Mouse (Mus musculus) midbrain, embryonic 15.5 days (tissue): Measurements from ENCODE around the gene Slc25a5. TPM values are rescaled to one million over a fixed set of nuclear protein-coding genes. Genes with fewer than 3 reads are reported as not detected.

ENCODE experiments used
- ATAC-seq: fragments of 200-750 bp; cut with Nextera tagmentation; replicated peaks from 2 replicates; pipeline ENCODE4 v1.8.0; 2017; ENCODE audit warnings: moderate TSS enrichment
- H3K27ac ChIP-seq: fragments of 300-500 bp; sonication (generic); 2 replicates; pipeline ENCODE4 v1.5.1; 2015; ENCODE audit warnings: mild to moderate bottlenecking, inconsistent platforms
- H3K27me3 ChIP-seq: fragments of 300-500 bp; sonication (generic); replicated peaks from 2 replicates; pipeline ENCODE4 v1.6.1; 2015; ENCODE audit warnings: inconsistent platforms
- H3K36me3 ChIP-seq: fragments of 300-500 bp; sonication (generic); replicated peaks from 2 replicates; pipeline ENCODE4 v1.6.1; 2015; ENCODE audit warnings: inconsistent platforms
- H3K4me1 ChIP-seq: fragments of 300-500 bp; sonication (generic); 2 replicates; pipeline ENCODE4 v1.6.1; 2015; ENCODE audit warnings: inconsistent platforms
- H3K4me2 ChIP-seq: fragments of 300-500 bp; sonication (generic); 2 replicates; pipeline ENCODE4 v1.6.1; 2015; ENCODE audit warnings: inconsistent platforms, mild to moderate bottlenecking, moderate library complexity
- H3K4me3 ChIP-seq: fragments of 300-500 bp; sonication (generic); 2 replicates; pipeline ENCODE4 v1.5.1; 2015; ENCODE audit warnings: mild to moderate bottlenecking, inconsistent platforms
- H3K9ac ChIP-seq: fragments of 300-500 bp; sonication (generic); 2 replicates; pipeline ENCODE4 v1.6.1; 2015; ENCODE audit warnings: mild to moderate bottlenecking, inconsistent platforms
- H3K9me3 ChIP-seq: fragments of 300-500 bp; sonication (generic); 2 replicates; pipeline ENCODE4 v1.6.1; 2016; ENCODE audit warnings: inconsistent platforms
- WGBS: fragments of 180-500 bp; shearing (Covaris S2); methylation state at CpG from one replicate; pipeline ENCODE4 v1.1.7; 2015; ENCODE audit warnings: mixed read lengths; 5-methylcytosine and 5-hydroxymethylcytosine counted together
- polyA plus RNA-seq: library from polyadenylated mRNA; unstranded; fragments of >200 nt; fragmentation: Nextera tagmentation; extraction: Ambion mirVana; gene quantifications from 2 replicates; pipeline ENCODE4 v1.2.1, GENCODE M21; 2015

Slc25a5 gene
- 441 and 470 TPM in 2 replicates for polyA plus RNA-seq

- H3K9ac ChIP-seq = peak within 1 kb of the TSS; percentile 68
- peak within 1 kb of the TSS; percentile 55 for H3K4me3 ChIP-seq
- H3K4me2 ChIP-seq = peak within 1 kb of the TSS; percentile 53
- no peaks in the 10 kb centered on the region for H3K9me3 ChIP-seq
- 20% methylated on average over 41 of the region's 41 CpGs for WGBS
- H3K36me3 ChIP-seq = 0 out of 2 replicates have a peak, but pooled peaks cover 4% of the 10 kb centered on the region
- no peaks in the 10 kb centered on the region for H3K27me3 ChIP-seq
- ATAC-seq = peak; percentile 98
- H3K27ac ChIP-seq = peak within 1 kb of the TSS; percentile 82
- peaks cover 2% of the 10 kb centered on the region; the same call in 1 of the 2 replicates for H3K4me1 ChIP-seq
Observed at GRCm38 (mm10) chrX:36795424-36796162, at the start of gene Slc25a5. Gene Slc25a5 (plus strand): TSS chrX:36795651.

- Histone ChIP-seq H3K4me2 (no peak overlapping the region), H3K27me3 (no peaks in the 10 kb centered on the region), H3K4me3 (no peak overlapping the region), H3K36me3 (no peaks in the 10 kb centered on the region), H3K9me3 (no peaks in the 10 kb centered on the region), H3K9ac (no peak overlapping the region), H3K4me1 (peaks cover 5% of the 10 kb centered on the region; the same call in 1 of the 2 replicates), H3K27ac (no peak overlapping the region)
- no peak for ATAC-seq
- WGBS = 75% methylated on average over 8 of the region's 8 CpGs
Observed at GRCm38 (mm10) chrX:36746789-36747188, 48.7 kb upstream of the Slc25a5 start.

- no peak overlapping the region for H3K4me2 ChIP-seq
- ATAC-seq = no peak
- H3K4me3 ChIP-seq = no peak overlapping the region
- no peaks in the 10 kb centered on the region for H3K27me3 ChIP-seq
- H3K27ac ChIP-seq = no peak overlapping the region
- H3K36me3 ChIP-seq = no peaks in the 10 kb centered on the region
- 37% methylated on average over 3 of the region's 3 CpGs for WGBS
- H3K9ac ChIP-seq = no peak overlapping the region
- peaks cover 4% of the 10 kb centered on the region; the same call in 1 of the 2 replicates for H3K4me1 ChIP-seq
- no peaks in the 10 kb centered on the region for H3K9me3 ChIP-seq
Observed at GRCm38 (mm10) chrX:36748573-36748972, 46.9 kb upstream of the Slc25a5 start.

GRCm38 (mm10) chrX:36749281-36749785 is 46.1 kb upstream of the Slc25a5 start:
- no peaks in the 10 kb centered on the region for H3K27me3 ChIP-seq
- H3K36me3 ChIP-seq = no peaks in the 10 kb centered on the region
- H3K4me3 ChIP-seq = no peak overlapping the region
- WGBS = 77% methylated on average over 6 of the region's 6 CpGs
- ATAC-seq = no peak
- no peak overlapping the region for H3K27ac ChIP-seq
- H3K9ac ChIP-seq = no peak overlapping the region
- no peaks in the 10 kb centered on the region for H3K9me3 ChIP-seq
- no peak overlapping the region for H3K4me2 ChIP-seq
- no peaks in the 10 kb centered on the region for H3K4me1 ChIP-seq

- Histone ChIP-seq H3K27me3 (no peaks in the 10 kb centered on the region), H3K4me3 (no peak overlapping the region), H3K9ac (no peak overlapping the region), H3K9me3 (no peaks in the 10 kb centered on the region), H3K4me1 (no peaks in the 10 kb centered on the region), H3K36me3 (no peaks in the 10 kb centered on the region), H3K27ac (no peak overlapping the region), H3K4me2 (no peak overlapping the region)
- WGBS = 78% methylated on average over 1 of the region's 1 CpGs
- no peak for ATAC-seq
Observed at GRCm38 (mm10) chrX:36750591-36750990, 44.9 kb upstream of the Slc25a5 start.

GRCm38 (mm10) chrX:36752586-36752985 is 42.9 kb upstream of the Slc25a5 start:
- no peak overlapping the region for H3K27ac ChIP-seq
- H3K9ac ChIP-seq = no peak overlapping the region
- H3K27me3 ChIP-seq = no peaks in the 10 kb centered on the region
- H3K4me2 ChIP-seq = no peak overlapping the region
- H3K9me3 ChIP-seq = no peaks in the 10 kb centered on the region
- H3K4me3 ChIP-seq = no peak overlapping the region
- no peaks in the 10 kb centered on the region for H3K36me3 ChIP-seq
- H3K4me1 ChIP-seq = no peaks in the 10 kb centered on the region
- ATAC-seq = no peak
- 95% methylated on average over 3 of the region's 3 CpGs for WGBS

GRCm38 (mm10) chrX:36757796-36758472 is 37.5 kb upstream of the Slc25a5 start:
- Histone ChIP-seq H3K36me3 (no peaks in the 10 kb centered on the region), H3K27me3 (no peaks in the 10 kb centered on the region), H3K4me2 (no peak overlapping the region), H3K9me3 (no peaks in the 10 kb centered on the region), H3K27ac (no peak overlapping the region), H3K4me3 (no peak overlapping the region), H3K9ac (no peak overlapping the region), H3K4me1 (no peaks in the 10 kb centered on the region)
- ATAC-seq = no peak
- 82% methylated on average over 7 of the region's 7 CpGs for WGBS

GRCm38 (mm10) chrX:36758566-36758965 is 36.9 kb upstream of the Slc25a5 start:
- Histone ChIP-seq H3K4me1 (no peaks in the 10 kb centered on the region), H3K27me3 (no peaks in the 10 kb centered on the region), H3K9me3 (no peaks in the 10 kb centered on the region), H3K36me3 (no peaks in the 10 kb centered on the region), H3K9ac (no peak overlapping the region), H3K4me3 (no peak overlapping the region), H3K4me2 (no peak overlapping the region), H3K27ac (no peak overlapping the region)
- WGBS = 71% methylated on average over 6 of the region's 6 CpGs
- no peak for ATAC-seq

- no peak overlapping the region for H3K4me2 ChIP-seq
- H3K9me3 ChIP-seq = no peaks in the 10 kb centered on the region
- H3K4me3 ChIP-seq = no peak overlapping the region
- 0 out of 2 replicates have a peak, but pooled peaks cover 6% of the 10 kb centered on the region for H3K4me1 ChIP-seq
- no peaks in the 10 kb centered on the region for H3K36me3 ChIP-seq
- no peaks in the 10 kb centered on the region for H3K27me3 ChIP-seq
- H3K9ac ChIP-seq = no peak overlapping the region
- WGBS = 22% methylated on average over 6 of the region's 6 CpGs
- peak overlapping the region; percentile 50 for H3K27ac ChIP-seq
- ATAC-seq = no peak
Observed at GRCm38 (mm10) chrX:36760946-36761635, 34.4 kb upstream of the Slc25a5 start.

- Histone ChIP-seq H3K4me3 (no peak overlapping the region), H3K4me1 (0 out of 2 replicates have a peak, but pooled peaks cover 6% of the 10 kb centered on the region), H3K27me3 (no peaks in the 10 kb centered on the region), H3K36me3 (no peaks in the 10 kb centered on the region), H3K27ac (peak overlapping the region; percentile 65), H3K9me3 (no peaks in the 10 kb centered on the region), H3K4me2 (no peak overlapping the region), H3K9ac (no peak overlapping the region)
- ATAC-seq = no peak
- 58% methylated on average over 5 of the region's 5 CpGs for WGBS
Observed at GRCm38 (mm10) chrX:36762289-36762688, 33.2 kb upstream of the Slc25a5 start.

- peak; percentile 14; the same call in 1 of the 2 replicates for ATAC-seq
- Histone ChIP-seq H3K4me1 (0 out of 2 replicates have a peak, but pooled peaks cover 6% of the 10 kb centered on the region), H3K4me3 (no peak overlapping the region), H3K27me3 (no peaks in the 10 kb centered on the region), H3K36me3 (no peaks in the 10 kb centered on the region), H3K9me3 (no peaks in the 10 kb centered on the region), H3K9ac (no peak overlapping the region), H3K4me2 (peak overlapping the region; percentile 0; the same call in 1 of the 2 replicates), H3K27ac (peak overlapping the region; percentile 65)
- WGBS = 52% methylated on average over 4 of the region's 4 CpGs
Observed at GRCm38 (mm10) chrX:36762894-36763293, 32.6 kb upstream of the Slc25a5 start.
